Mouse (Mus musculus): ENCODE measurements at regions not wholly inside any gene's neighbourhood (a gene's known extent, or its start where the extent isn't known, plus 50 kb on each side); places are given as distances from the start of the nearest gene placed in this dataset.

DNA sequence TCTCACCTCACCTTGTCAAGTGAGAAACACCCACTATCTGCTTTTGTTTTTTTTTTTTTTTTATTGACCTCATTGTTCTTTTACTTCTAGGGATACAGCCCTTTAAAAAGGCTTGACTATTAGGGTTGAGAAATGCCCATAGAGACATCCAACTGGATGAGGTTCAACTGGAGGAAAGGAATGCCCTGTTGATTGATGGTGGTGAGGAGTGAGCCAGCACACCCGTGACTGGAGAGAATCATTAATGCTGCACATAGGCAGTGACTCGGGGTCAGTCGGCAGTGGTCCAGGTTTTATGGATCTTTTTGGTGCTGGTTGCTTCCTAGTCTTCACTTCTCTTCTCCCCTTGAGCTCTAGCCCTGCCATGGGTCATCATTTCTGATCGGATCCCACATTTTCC, 82.9 kb upstream of the Cryz start:
- DNase-seq (ENCODE audit: low read depth): peak; percentile 65

DNA sequence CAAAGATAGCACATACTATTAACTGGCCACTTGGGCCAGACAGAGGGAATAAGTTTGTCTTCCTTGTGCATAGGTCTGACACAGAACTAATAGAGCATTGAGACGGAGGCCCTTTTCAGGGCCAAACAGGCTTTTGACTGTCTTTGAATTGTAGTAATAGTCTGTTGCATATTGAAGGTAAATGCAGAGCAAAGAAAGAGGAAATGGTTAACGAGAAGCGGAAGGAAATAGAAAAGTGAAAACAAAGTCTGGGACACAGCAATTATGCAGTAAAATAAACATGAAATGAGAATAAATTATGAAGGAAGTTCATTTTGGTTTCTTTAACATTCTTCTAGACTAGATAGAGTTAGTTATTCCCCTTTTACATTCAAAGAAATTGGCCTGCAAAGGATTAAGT, 86.4 kb upstream of the Cryz start:
- no peak for DNase-seq (ENCODE audit: low read depth)

DNA sequence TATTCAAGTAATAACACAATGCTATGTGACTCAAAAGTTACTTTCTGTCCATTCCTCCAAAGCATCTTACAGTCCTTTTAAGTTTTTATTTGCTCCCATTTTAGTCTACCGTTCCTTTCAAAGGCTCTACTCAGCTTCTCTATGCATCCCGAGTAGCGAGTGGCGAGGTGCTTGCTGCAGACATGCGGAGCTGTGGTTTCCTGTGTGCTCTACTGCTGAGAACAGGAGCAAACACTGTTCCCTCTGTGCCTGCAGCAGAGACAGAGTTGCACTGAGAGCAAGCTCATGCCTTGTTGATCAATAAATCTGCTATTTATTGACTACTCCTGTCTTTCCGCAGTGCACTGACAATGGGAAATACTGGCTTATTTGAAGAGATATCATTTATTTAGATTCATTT, 87.1 kb upstream of the Cryz start:
- DNase-seq (ENCODE audit: low read depth): no peak

- DNase-seq (ENCODE audit: low read depth): no peak
Measured at GRCm38 (mm10) chr3:154493387-154493920, 103.1 kb upstream of the Cryz start.

- no peak for DNase-seq (ENCODE audit: low read depth)
Measured at GRCm38 (mm10) chr3:154472426-154472825, 124.1 kb upstream of the Cryz start.

DNA sequence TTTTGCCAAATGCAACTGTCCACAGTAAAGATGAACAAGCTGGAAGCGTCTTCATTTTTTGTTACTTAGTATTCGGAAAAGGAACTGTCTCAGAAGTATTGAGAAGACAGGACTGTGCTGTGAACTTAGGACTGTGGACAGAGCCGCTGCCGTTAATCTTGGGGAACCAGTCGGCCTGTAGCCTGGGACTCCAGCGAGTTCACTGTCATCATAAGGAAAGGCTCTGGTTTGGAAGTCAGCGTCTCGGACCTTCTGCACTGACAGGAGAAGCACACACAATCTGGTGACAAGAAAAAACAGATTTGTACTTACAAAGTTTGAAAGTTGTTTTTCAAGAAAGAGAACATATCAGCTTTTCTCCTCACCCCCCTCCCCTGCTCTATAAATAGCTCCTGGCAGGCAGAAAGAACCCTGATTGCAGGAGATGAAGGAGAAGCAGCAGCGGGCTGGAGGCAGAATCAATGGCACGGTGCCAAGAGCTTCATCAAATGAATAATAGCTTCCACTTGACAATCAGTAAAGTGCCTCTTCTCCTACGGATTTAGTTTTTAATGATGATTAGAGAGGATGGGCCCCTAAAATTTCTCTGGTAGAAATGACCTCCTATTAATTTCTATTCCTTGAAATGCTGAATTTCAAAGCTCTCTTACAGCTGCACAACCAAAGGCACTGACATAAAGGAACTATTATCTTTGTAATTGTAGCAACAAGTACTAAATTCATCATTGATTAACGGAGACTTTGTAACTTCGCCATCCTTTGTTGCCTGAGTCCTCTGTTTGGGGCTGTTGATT, 128.7 kb upstream of the Cryz start:
- DNase-seq (ENCODE audit: low read depth): peak; percentile 43

- no peak for DNase-seq (ENCODE audit: low read depth)
Measured at GRCm38 (mm10) chr3:154458208-154458607, 127.7 kb upstream of the Lhx8 start.

DNA sequence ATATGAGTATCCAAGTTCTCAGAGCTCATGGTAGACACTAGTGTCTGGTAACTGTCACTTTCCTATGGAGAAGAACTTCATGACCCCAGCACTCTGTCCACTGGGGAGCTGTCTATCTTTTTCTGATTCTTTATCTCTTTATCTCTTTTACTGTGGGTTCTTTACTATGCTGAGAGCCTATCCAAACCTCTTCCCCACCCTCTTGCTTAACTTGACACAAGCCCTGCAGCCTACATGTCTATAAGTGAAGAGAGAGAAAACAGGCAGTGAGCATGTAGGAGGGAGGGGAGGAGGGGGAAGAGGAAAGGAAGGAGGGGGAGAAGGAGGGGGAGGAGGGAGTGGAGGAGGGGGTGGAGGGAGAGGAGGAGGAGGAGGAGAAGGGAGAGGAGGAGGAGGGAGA, 122.6 kb upstream of the Lhx8 start:
- peak; percentile 25 for DNase-seq (ENCODE audit: low read depth)

DNA sequence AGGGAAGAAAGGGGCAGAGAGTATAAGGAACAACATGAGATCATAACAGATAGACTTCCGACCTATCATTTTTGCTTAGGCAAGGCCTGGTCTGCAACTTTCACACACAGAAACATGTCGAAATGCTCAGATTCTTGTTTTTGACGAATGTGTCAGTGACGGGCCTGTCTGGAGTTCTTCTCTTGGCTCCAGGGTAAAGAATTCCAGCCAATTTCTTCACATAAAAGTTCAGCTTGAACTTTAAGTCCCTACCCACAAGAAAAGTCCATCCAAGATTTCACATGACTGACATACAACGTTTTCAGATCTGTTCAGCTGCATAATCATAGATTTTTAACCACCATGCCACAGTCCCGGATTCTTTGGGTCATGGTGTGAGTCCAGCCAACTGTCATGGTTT, 122.1 kb upstream of the Lhx8 start:
- peak; percentile 79 for DNase-seq (ENCODE audit: low read depth)

DNA sequence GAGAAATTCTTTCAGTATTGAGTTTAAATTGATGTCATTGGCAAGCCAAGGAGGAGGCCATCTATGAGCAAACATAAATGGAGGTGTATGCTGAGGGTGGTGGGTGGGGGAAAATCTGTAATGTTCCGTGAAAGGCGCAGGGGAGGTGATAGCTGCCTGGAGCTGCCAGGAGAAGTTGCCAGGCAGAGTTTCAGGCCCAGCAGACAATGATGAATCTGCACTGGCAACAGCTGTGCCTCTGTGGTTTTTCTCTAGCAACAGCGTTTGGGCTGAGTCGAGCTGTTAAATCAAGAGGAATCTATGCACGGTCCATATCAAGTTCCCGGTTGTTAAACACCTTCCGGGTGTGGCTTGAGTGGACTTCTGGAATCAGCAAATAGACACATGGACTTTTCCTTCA, 120.7 kb upstream of the Lhx8 start:
- DNase-seq (ENCODE audit: low read depth): peak; percentile 77

- no peak for DNase-seq (ENCODE audit: low read depth)
Measured at GRCm38 (mm10) chr3:154443351-154444075, 113.1 kb upstream of the Lhx8 start.

- peak; percentile 44 for DNase-seq (ENCODE audit: low read depth)
Measured at GRCm38 (mm10) chr3:154441454-154441853, 111.0 kb upstream of the Lhx8 start.

DNA sequence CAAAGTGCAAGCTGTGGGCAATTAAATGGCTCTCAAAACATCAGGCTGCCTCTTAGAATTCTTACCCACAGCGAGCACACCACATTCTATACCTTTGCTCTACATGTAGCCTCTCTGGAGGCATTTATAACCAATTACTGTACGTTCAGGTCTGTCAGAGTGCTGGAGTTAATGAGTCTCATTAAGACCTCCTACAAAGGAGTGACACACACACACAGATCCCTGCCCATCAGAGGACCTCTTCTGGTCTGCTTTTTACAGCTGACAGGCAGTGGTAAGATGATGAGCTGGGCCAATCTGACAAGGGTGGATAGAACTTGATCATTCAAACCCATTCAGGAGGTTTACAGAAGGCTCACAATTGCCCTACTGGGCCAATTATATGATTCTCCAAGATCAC, 110.4 kb upstream of the Lhx8 start:
- no peak for DNase-seq (ENCODE audit: low read depth)

DNA sequence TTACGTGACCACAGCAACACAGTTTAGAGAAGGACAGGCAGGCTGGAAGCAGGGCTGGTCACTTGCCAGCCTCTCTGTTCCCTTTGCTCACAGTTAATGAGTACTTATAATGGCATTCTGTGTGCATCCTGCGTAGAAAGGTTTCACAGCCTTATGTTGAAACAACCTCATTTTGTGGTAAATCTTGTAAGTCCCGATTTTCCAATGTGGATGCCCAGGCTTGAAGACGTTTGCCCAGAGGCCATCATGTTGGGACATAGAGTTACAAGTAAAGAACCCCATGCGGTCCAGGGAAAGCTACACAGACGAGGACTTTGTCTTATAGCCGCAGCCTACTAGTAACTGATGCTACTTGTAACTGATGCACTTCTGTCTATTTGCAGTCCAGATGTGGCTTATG, 100.4 kb upstream of the Lhx8 start:
- no peak for DNase-seq (ENCODE audit: low read depth)

DNA sequence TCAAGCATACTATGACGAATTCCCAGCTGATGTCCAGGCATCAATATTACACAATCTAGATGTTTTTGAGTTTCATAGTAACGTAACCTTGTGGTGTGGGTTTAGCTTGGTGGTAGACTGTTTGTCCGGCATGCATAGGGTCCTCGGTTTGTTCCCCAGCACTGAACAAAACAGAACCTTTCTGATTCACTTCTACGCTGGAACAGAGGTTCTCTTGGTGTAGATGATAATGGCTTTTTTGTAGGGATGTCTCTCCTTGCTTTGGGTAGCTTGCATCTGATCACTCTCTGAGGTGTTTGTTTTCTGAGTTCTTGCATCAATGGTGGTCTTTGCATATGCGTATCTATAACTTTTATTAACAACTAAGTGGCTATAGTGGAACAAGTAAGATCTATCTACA, 99.2 kb upstream of the Lhx8 start:
- peak; percentile 47 for DNase-seq (ENCODE audit: low read depth)

DNA sequence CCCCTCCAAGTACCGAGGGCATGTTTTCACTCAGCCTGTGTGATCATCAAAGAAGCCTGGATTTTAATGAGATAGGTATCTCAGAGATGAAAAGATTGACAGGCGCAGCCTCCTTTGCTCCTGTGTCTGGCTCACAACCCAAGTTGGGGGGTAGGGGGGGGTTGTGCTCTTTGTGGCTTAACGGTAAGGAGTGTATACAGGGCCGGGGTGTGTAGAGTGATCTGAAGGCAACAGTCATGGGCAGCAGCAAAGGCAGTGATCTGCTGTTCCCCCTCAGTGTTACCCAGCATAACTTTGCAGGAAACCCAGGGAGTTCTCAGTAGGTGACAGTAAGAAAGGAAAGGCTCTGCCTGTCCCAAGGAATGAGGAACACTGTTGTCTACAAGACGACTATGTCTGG, 94.1 kb upstream of the Lhx8 start:
- DNase-seq (ENCODE audit: low read depth): no peak

DNA sequence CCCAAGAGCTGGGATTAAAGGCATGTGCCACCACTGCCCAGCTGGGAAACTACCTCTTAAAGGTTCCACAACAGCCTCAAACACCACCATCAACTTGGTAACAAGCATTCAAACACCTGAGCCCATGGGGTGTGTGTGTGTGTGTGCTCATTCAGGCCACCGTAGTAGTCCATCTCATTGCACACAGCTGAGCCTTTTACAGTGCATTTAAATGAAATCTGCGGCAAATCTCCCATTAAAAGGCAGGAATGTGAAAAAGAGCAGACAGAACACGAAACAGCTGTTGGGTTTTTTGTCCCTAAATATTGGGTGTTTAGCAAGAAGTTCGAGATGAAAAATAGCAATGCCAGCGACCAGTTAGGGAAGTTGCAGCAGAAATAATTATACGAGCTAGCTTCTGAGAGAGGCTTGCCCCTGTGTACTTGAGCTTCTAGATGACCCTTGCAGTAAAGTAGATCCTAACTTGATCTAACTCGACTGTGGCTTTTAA, 91.0 kb upstream of the Lhx8 start:
- no peak for DNase-seq (ENCODE audit: low read depth)

DNA sequence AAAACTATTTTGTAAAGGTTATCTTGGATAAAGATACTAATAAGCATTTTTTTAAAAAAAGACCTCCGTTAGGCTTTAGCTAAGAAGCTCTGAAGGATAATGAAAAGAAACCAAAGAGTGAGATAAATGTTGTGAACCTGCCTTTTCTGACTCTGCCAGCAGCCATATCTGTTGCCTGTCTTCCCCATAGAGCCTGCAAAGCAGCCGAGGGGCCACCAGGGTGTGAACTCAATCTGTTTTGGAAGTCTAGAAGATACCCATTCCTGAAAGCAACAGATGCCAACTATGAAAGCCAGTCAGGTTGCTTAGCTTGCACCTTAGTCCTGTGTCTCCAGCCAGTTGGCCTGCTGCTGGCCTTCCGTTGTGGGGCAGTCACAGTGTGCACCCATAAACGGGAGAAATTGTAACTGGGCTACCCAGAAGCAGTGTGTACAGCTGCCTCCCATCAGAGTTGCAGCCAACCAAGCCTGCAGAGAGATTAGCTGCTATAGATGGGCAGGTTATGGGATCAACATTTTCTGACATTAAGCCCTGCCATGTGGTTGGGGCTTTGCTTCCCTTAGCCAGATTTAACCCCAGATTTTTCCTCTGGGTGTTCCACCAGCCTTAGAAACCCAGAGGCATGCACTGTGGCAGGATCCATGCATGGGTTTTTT, 87.8 kb upstream of the Lhx8 start:
- DNase-seq (ENCODE audit: low read depth): no peak

GRCm38 (mm10) chr3:154414358-154414757, 83.9 kb upstream of the Lhx8 start:
- no peak for DNase-seq (ENCODE audit: low read depth)

DNA sequence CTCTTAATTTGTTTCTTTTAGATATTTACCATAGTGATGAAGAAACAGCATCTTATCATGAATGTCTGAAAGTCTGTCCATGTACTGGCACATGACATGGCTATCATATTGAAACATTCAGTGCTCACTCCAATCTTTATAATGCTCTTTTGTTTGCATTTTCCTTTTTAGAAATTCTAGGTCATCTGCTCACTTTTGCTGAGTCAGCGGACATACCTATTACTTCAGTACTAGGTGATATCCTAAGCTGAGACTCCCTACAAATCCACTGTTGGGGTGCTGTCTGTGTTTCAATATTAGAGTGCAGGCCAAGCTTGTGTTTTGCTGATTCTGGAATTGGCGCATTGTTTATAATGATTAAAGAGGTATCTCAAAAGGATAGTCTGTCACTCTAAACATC, 79.8 kb upstream of the Lhx8 start:
- DNase-seq (ENCODE audit: low read depth): no peak

DNA sequence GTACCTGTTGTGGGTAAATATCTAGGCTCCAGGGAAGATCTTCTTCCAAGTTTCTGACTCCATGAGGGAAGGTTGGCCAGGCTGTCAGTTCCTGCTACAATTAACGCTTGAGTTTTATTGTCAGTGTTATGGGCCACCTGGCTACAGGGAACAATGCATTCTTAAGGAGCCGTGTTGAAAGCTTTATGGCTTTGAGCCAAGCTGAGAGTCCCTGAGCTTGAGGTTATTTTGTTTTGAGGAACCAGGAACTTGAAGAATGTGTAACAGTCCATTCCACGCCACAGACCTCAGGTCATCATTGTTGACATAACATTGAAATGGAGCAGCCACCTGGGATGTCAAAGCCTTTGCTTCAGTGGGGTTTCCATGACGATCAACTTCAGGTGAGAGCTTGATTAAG, 71.6 kb upstream of the Lhx8 start:
- peak; percentile 22 for DNase-seq (ENCODE audit: low read depth)

- no peak for DNase-seq (ENCODE audit: low read depth)
Measured at GRCm38 (mm10) chr3:154393626-154394025, 63.2 kb upstream of the Lhx8 start.

- no peak for DNase-seq (ENCODE audit: low read depth)
Measured at GRCm38 (mm10) chr3:154391629-154392028, 61.2 kb upstream of the Lhx8 start.
